Mouse (Mus musculus) lung, postnatal 14 days (tissue): ENCODE results near the gene Rasgef1b.

Source experiments
- DNase-seq: peaks from one replicate; pipeline ENCODE4 v3.0.0; 2021

Rasgef1b gene

GRCm38 (mm10) chr5:99526797-99527201 lies 202.1 kb downstream of the Rasgef1b start:
- no peak for DNase-seq

GRCm38 (mm10) chr5:99525649-99526048 lies 203.2 kb downstream of the Rasgef1b start:
- DNase-seq = no peak

- DNase-seq = peak; percentile 7
Observed at GRCm38 (mm10) chr5:99522571-99523269, 206.1 kb downstream of the Rasgef1b start.

- no peak for DNase-seq
Observed at GRCm38 (mm10) chr5:99521411-99521810, 207.5 kb downstream of the Rasgef1b start.

GRCm38 (mm10) chr5:99519556-99519955 lies 209.3 kb downstream of the Rasgef1b start:
- no peak for DNase-seq

- DNase-seq = no peak
Observed at GRCm38 (mm10) chr5:99519023-99519422, 209.8 kb downstream of the Rasgef1b start.

- DNase-seq = no peak
Observed at GRCm38 (mm10) chr5:99516207-99516606, 212.7 kb downstream of the Rasgef1b start.

- DNase-seq = no peak
Observed at GRCm38 (mm10) chr5:99515764-99516163, 213.1 kb downstream of the Rasgef1b start.

GRCm38 (mm10) chr5:99513209-99513880 lies 215.5 kb downstream of the Rasgef1b start:
- DNase-seq = no peak

GRCm38 (mm10) chr5:99511081-99511480 lies 217.8 kb downstream of the Rasgef1b start:
- no peak for DNase-seq

- DNase-seq = no peak
Observed at GRCm38 (mm10) chr5:99506109-99506508, 222.8 kb downstream of the Rasgef1b start.

- DNase-seq = no peak
Observed at GRCm38 (mm10) chr5:99504349-99504830, 224.5 kb downstream of the Rasgef1b start.

- DNase-seq = no peak
Observed at GRCm38 (mm10) chr5:99502681-99503080, 226.2 kb downstream of the Rasgef1b start.

- no peak for DNase-seq
Observed at GRCm38 (mm10) chr5:99499404-99500089, 229.3 kb downstream of the Rasgef1b start.

- peak; percentile 43 for DNase-seq
Observed at GRCm38 (mm10) chr5:99497856-99498255, 231.0 kb downstream of the Rasgef1b start.

GRCm38 (mm10) chr5:99496931-99497782 lies 231.7 kb downstream of the Rasgef1b start:
- no peak for DNase-seq

- no peak for DNase-seq
Observed at GRCm38 (mm10) chr5:99496157-99496453, 232.8 kb downstream of the Rasgef1b start.

GRCm38 (mm10) chr5:99495354-99496156 lies 233.3 kb downstream of the Rasgef1b start:
- no peak for DNase-seq

- no peak for DNase-seq
Observed at GRCm38 (mm10) chr5:99493861-99494260, 235.0 kb downstream of the Rasgef1b start.

- no peak for DNase-seq
Observed at GRCm38 (mm10) chr5:99493017-99493416, 235.8 kb downstream of the Rasgef1b start.

GRCm38 (mm10) chr5:99488479-99489158 lies 240.2 kb downstream of the Rasgef1b start:
- no peak for DNase-seq
